Mouse (Mus musculus): ENCODE measurements around the gene Ptprd.

DNA sequence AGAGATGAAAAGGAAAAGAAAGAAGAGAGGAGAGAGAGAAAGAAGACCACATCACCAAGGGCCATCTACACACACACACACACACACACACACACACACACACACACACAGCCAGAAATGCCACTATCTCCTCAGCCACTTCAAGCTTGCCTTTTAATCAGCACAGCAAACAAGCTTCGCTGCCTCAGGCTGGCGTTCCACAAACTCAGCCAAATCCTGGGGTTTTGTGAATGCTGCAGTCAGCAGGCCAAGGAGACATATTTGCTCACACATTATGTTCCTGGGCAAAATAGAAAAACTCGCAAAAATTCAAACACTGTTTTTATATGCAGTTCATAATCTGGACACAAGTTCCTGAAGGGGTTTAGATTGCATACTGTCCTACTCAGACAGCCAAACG, 1845.9 kb downstream of the Ptprd start:
- no peak for TF ChIP-seq POLR2A (IDR thresholded peaks at IDR 0.05; ENCODE audit: borderline replicate concordance, insufficient read depth, low read length)
- no peak for TF ChIP-seq CTCF (IDR thresholded peaks at IDR 0.05; ENCODE audit: borderline replicate concordance, insufficient read depth, low read depth, low read length)
